Mouse (Mus musculus) kidney, adult 11 months (tissue): ENCODE data around the gene Kank1.

ENCODE experiments used
- DNase-seq: peaks from one replicate; pipeline ENCODE4 v3.0.0; 2022

The Kank1 gene

DNA sequence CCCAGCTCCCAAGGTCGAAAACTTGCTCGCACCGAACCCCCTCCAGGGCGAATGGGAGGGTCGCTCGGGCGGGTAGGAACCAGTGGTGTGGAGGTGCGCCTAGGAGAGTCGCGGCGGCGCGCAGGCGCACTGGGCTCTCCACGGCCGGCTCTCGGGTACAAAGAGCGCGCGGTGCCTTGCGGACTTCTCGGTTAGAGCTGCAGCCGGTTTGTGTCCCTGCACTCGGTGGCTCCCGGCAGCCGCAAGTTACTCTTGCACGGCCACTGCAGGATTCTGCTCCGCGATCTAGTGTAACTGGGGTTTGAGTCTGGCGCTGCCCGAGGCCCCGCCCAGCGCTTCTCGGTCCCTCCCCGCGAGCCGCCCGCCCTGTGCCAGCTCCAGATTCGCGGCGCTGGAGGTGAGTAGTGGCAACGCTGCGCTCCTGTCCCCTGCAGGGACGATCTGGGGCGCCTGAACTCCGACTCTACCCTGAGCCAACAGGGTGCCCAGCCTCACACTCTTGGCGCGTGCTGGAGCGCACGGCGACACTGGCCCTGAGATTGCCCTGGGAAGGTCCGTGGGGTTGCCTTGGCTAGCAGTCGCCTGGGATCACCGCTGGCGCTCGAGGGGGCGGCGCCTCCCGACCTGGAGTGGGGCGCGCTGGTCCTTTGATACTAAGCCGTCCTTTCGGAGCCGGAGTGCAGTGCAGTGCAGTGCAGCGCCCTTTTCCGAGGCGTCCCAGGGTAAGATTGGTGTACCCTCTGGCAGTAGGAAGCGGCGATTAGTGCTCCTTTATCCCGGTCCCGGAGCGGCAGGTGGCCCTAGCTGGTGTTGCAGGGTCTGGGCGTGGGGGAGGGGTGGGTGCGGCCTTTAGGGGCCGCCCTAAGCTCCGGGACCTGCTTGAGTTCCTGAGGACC is at the start of gene Kank1:
Gene Kank1, plus strand, starts transcription at position 380 of the 896 bp plus-strand sequence.
- DNase-seq: peak; percentile 87

GRCm38 (mm10) chr19:25187681-25188080 is 49.1 kb upstream of the Kank1 start:
- DNase-seq: peak; percentile 63

DNA sequence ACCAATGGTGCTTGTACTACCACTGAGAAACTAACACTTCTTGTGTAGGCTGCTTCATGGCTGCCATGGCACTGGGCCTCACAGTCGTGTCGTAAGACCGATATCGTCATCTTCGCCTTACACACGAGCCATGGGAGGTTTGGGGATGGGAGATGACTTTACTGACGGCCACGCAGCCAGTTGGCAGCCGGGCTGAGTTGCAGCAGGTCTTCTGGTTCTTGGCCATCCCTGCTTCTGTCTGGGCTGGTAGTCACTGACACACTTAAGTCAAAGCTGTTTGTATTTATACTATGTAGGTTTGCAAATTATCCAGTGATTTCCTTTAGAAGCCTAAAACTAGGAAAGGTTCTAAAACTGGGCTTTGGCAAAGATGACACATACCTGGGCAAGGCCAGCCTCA is 43.0 kb upstream of the Kank1 start:
- DNase-seq: no peak

DNA sequence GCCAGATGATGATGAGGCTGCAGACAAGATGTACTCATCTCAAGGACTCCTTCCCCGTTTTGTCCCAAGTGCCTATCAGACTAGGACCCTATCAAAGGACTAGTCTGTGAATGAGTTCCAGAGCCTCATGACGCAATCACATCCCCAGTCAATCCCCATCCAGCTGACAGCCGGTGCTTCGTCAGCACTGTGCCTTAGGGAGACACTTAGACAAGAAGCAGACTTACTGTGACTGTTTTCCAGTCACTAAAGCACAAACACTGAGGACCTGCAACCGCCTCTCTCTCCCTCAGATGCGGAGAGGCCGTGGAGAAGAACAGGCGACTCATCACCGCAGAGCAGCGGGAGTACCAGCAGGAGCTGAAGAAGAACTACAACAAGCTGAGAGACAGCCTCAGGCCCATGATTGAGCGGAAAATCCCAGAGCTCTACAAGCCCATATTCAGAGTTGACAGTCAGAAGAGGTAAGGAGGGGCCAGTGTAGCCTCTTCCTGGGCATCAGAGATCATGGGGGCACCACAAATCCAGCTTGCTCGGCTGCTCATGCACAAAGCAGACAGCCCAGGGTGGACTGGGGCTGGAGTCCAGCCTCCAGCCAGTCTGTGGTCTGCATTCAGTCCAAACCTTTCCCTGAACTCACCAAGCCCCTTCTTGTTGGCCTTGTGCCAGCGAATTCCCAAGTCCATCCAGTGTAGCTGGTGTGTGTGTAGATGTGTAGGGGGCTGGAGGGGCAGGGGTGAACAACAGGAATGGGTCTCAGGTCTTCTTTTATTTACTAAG is 36.5 kb upstream of the Kank1 start:
- peak; percentile 83 for DNase-seq

DNA sequence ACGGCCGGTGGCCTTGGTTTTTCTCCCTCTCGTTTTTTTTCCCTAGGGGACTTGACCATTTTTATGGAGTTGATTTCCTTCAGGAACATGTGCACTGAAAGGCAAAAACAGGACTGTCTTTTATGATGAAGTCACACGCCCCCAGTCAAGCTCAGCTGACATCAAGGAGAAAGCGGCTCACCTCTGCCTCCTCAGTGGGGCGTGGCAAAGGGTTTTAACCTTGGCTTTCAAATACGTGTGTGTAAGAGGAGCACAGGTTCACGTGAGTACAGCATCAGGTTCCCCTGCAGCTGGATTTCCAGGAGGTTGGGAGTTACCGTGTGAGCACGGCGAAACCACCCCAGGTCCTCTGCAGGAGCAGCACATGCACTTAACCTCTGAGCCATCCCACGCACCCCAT is 33.7 kb upstream of the Kank1 start:
- DNase-seq: peak; percentile 53

DNA sequence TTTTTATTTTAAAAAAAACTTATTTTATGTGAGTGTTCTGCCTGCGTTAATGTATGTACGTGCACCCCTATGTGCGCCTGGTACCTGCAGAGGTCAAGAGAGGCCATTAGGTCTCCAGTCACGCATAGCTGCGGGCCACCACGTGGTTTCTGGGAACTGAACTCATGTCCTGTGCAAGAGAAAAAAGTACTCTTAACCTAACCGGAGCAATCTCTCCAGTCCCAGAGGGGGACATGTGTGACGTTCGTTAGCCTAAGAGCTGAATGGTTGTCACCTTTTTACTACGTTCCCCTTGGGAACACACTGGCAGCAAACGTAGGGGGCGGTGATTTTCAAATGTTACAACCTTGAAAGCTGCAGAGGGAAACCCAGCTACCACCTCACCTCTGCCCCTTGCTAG is 29.8 kb upstream of the Kank1 start:
- peak; percentile 62 for DNase-seq

DNA sequence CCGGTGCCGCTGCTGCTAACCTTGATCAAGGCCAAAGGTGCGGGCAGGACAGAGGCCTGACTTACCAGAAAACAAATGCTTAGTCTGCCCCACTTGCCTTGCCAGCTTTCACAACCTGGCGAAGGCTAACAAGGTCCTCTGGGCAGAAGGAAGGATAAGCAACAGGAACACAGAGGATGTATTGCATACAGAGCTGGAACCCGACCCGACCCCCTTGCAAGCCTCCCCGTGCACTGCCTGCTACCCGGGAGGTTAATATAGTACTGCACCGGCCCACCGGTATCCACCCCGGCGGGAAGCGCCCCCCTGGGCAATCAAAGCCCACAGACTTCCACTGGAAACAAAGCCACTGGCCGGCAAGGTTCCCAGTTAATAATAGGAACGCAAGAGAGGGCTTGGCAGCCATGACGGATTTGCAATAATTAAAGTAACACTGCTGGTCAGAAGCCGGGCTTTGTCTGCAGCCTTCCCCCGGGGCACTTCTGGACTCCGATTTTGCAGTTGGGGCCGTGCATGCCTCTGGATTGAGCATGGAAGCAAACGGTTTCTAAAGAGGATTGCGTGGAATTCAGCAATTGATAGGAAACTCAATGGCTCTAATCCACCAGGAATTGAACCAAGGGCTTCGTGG is 28.9 kb upstream of the Kank1 start:
- DNase-seq: peak; percentile 56

DNA sequence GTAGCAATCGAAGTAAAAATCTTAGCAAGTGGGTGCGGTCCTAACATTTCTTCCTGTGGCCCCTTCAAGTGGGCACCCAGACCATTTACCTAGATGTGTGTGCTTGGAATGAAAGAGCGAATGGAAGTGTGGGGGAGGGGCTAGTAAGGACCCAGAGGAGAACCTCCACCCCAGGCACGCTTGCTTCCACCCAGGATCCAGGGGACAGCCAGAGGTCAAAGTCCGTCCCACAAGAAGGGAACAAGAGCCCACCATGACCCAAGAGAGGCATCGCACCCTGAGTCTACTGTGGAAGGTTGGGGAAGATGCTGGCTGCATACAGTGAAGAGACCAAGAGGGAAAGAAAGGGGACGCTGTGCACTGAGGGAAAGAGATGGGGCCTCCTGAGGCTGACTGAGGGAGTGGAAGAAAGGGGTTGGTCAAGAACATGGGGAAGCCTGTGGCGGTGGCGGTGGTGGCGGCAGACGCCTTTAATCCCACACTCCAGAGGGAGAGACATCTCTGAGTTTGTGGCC is 28.1 kb upstream of the Kank1 start:
- DNase-seq: no peak

GRCm38 (mm10) chr19:25220611-25221010 is 16.2 kb upstream of the Kank1 start:
- DNase-seq: peak; percentile 79

GRCm38 (mm10) chr19:25221964-25222640 is 14.7 kb upstream of the Kank1 start:
- DNase-seq: peak; percentile 91

GRCm38 (mm10) chr19:25230058-25230974 is 6.5 kb upstream of the Kank1 start:
- no peak for DNase-seq

- no peak for DNase-seq
Observed at GRCm38 (mm10) chr19:25230975-25231334, 5.8 kb upstream of the Kank1 start.

DNA sequence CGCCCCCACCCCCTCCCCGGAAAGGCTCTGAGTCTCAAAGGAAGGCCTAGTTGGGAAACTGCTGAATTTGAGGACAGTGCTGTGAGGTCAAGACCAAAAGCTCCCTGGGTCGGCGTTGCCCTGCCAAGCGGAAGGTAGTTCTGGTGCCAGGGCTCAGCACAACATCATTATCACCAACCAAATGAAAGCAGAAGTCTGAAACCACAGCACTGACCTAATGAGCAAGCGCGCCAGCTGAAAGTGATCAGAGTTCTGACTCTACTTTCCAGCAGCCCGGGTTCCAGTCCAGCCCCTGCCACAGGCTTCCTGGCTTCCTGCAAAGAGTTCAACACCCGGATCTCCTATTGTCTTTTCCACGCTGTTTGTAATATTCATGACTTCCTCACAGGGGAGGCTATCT is 4.7 kb upstream of the Kank1 start:
- no peak for DNase-seq

DNA sequence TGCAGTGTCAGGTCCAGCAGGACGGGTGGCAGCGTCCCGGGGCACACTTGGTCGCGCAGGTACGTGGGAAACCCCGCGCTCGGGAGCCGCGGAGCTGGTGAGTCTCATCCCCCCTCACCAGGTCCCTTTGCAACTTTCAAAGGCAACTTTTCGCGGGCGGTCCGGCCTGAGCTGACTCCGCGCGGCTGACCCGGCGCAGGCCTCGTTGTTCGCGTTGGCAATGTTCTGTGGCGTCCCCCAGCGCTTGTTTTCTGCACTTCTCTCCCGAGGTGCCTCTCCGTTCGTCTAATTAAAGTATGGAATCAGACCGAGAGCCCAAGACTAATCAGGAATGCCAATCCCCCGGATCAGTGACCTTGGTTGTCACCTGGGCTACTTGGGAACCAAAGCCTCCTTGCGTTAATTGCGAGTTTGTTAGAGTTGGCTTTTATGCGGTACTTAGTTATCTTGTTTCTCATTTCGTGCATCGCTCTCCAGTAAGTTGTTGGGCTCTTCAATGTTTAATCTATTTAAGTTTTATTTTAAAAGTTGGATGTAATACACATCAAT is 791 bp downstream of the Kank1 start:
- DNase-seq: peak; percentile 77

- DNase-seq: no peak
Observed at GRCm38 (mm10) chr19:25238121-25238520, 1.3 kb downstream of the Kank1 start.

DNA sequence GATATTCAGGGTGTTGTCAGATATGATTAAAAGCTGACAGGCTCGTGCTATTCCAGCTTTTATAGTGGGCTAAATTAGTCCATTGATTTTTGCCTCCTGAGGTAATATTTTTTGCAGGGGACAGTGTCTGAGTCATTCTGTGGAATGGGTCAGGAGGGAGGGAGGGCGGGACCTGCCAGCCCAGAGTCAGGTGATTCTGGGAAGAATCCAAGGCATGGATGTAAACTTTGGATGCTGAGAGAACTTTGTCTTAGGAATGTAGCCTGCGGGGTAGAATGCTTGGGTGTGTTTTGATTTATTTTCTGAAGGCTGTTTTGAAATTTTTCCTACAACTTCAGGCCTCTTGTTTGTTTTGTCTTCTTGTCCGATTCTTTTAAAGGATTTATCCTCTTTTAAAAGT is 6.8 kb downstream of the Kank1 start:
- no peak for DNase-seq

DNA sequence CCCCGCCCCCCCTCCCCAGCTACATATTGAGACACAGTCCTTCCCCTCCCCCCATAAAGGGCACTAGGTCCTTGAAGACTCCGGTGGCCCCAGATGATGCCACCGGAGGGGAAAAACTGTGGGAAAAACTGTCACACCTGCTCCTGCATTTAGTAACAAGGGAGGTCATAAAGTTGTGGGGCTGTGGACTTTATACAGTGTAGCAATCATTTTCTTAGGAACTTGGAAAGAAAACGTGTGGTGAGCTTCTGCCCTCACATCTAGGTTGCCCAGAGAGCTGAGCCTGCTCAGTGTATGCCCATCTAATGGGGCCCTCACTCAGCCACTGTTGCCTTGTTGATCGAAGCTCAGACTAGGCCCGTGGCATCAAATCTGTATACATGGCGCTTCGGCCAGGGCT is 9.3 kb downstream of the Kank1 start:
- no peak for DNase-seq

GRCm38 (mm10) chr19:25247858-25248552 is 11.2 kb downstream of the Kank1 start:
- DNase-seq: no peak

DNA sequence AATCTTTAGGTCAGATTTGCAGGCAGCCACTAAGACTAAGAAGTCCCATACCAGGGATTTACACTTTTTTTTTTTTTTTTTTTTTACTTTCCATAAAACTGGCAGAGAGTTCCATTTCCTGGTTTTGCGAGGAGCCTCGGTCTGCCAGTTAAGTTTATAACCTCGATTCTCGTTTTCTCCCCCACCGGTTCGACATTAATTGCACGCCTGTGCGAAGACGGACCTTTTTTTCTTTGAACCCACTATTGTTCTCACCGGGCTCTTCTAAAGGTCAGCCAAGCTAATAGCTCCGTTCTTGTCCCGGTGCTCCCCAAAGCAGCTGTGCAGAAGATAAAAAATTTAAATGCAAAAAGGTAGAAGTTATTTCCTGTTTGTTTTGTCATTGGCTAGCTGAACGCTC is 12.5 kb downstream of the Kank1 start:
- DNase-seq: no peak

- DNase-seq: no peak
Observed at GRCm38 (mm10) chr19:25251610-25252140, 14.9 kb downstream of the Kank1 start.
